Mouse (Mus musculus) NIH3T3 (cell line): ENCODE measurements around the gene Hoxd1.

Source experiments
- DNase-seq: peaks from one replicate; pipeline ENCODE4 v3.0.0-alpha.2; 2012; ENCODE audit warnings: low read depth

The Hoxd1 gene

GRCm38 (mm10) chr2:74762522-74763244 lies at the start of gene Hoxd1:
TSS of gene Hoxd1 (plus strand) at chr2:74762980.
- no peak for DNase-seq

- peak; percentile 28 for DNase-seq
Observed at GRCm38 (mm10) chr2:74713239-74714150, 49.3 kb upstream of the Hoxd1 start.

- DNase-seq, result peak; percentile 40
Observed at GRCm38 (mm10) chr2:74714156-74714789, 48.5 kb upstream of the Hoxd1 start.

GRCm38 (mm10) chr2:74714881-74715280 lies 47.9 kb upstream of the Hoxd1 start:
- DNase-seq, result peak; percentile 82

GRCm38 (mm10) chr2:74715504-74716241 lies 47.1 kb upstream of the Hoxd1 start:
- peak; percentile 98 for DNase-seq

GRCm38 (mm10) chr2:74720384-74720783 lies 42.4 kb upstream of the Hoxd1 start:
- DNase-seq, result no peak

- DNase-seq, result no peak
Observed at GRCm38 (mm10) chr2:74720955-74721491, 41.8 kb upstream of the Hoxd1 start.

GRCm38 (mm10) chr2:74721882-74722281 lies 40.9 kb upstream of the Hoxd1 start:
- DNase-seq, result no peak

- DNase-seq, result no peak
Observed at GRCm38 (mm10) chr2:74722949-74723348, 39.8 kb upstream of the Hoxd1 start.

- peak; percentile 53 for DNase-seq
Observed at GRCm38 (mm10) chr2:74724244-74725015, 38.4 kb upstream of the Hoxd1 start.

- DNase-seq, result no peak
Observed at GRCm38 (mm10) chr2:74725171-74725570, 37.6 kb upstream of the Hoxd1 start.

GRCm38 (mm10) chr2:74726551-74726950 lies 36.2 kb upstream of the Hoxd1 start, which contains the start of gene Gm28230:
TSS of gene Gm28230 (plus strand) at chr2:74726728.
- DNase-seq, result peak; percentile 43

GRCm38 (mm10) chr2:74726973-74727639 lies 35.7 kb upstream of the Hoxd1 start:
- DNase-seq, result no peak

- DNase-seq, result no peak
Observed at GRCm38 (mm10) chr2:74727640-74728302, 35.0 kb upstream of the Hoxd1 start.

- no peak for DNase-seq
Observed at GRCm38 (mm10) chr2:74728303-74728680, 34.5 kb upstream of the Hoxd1 start.

- no peak for DNase-seq
Observed at GRCm38 (mm10) chr2:74730331-74730730, 32.4 kb upstream of the Hoxd1 start.

- DNase-seq, result no peak
Observed at GRCm38 (mm10) chr2:74731055-74731454, 31.7 kb upstream of the Hoxd1 start.

- DNase-seq, result no peak
Observed at GRCm38 (mm10) chr2:74731799-74732512, 30.8 kb upstream of the Hoxd1 start.
